Mouse (Mus musculus) kidney, adult 2 months (tissue): ENCODE measurements at regions not wholly inside any gene's neighbourhood (a gene's known extent, or its start where the extent isn't known, plus 50 kb on each side); places are given as distances from the start of the nearest gene placed in this dataset.
A peak's percentile ranks its signal among the peaks of the same experiment; 100 is the strongest.

Experiments used
- DNase-seq: peaks from one replicate; pipeline ENCODE4 v3.0.0; 2021
- H3K27ac ChIP-seq: fragments of 200-500 bp; 2 replicates; pipeline ENCODE4 v1.5.1; 2012; ENCODE audit warnings: low read depth, low read length, control low read depth, inconsistent platforms; ENCODE audit not compliant: insufficient read depth
- H3K27me3 ChIP-seq: fragments of 200-500 bp; replicated peaks from 2 replicates; pipeline ENCODE4 v1.6.1; 2012; ENCODE audit warnings: mild to moderate bottlenecking, moderate library complexity, low read length, inconsistent platforms; ENCODE audit not compliant: control insufficient read depth, insufficient read depth
- H3K36me3 ChIP-seq: fragments of 200-500 bp; 2 replicates; pipeline ENCODE4 v1.6.1; 2012; ENCODE audit warnings: mild to moderate bottlenecking, moderate library complexity, low read length, inconsistent platforms; ENCODE audit not compliant: control insufficient read depth, insufficient read depth
- H3K4me1 ChIP-seq: fragments of 200-500 bp; 2 replicates; pipeline ENCODE4 v1.6.1; 2011; ENCODE audit warnings: low read length; ENCODE audit not compliant: control insufficient read depth, insufficient read depth
- H3K4me3 ChIP-seq: fragments of 200-500 bp; 2 replicates; pipeline ENCODE4 v1.5.1; 2011; ENCODE audit warnings: mild to moderate bottlenecking, low read depth, low read length, control low read depth; ENCODE audit not compliant: insufficient read depth
- CTCF ChIP-seq: fragments of 200-500 bp; conservative IDR thresholded peaks from 2 replicates; pipeline ENCODE4 v1.5.1; 2011; ENCODE audit warnings: low read depth, mild to moderate bottlenecking, control low read depth, low read length, moderate library complexity, mixed read lengths; ENCODE audit not compliant: insufficient read depth, insufficient read length
- POLR2A ChIP-seq: fragments of 200-500 bp; IDR thresholded peaks from one replicate; pipeline ENCODE4 v1.6.1; 2011; ENCODE audit warnings: low read depth, low read length, control low read depth
- WGBS: fragments of 180-500 bp; shearing (Covaris S2); methylation state at CpG from one replicate; pipeline ENCODE4 v1.1.7; 2018; 5-methylcytosine and 5-hydroxymethylcytosine counted together

- WGBS: 65% methylated on average over 4 of the region's 4 CpGs
- TF ChIP-seq POLR2A (no peak), CTCF (no peak)
- no peaks in the 10 kb centered on the region for H3K27me3 ChIP-seq
- H3K4me1 ChIP-seq: no peaks in the 10 kb centered on the region
- H3K36me3 ChIP-seq: no peaks in the 10 kb centered on the region
- no peak overlapping the region for H3K4me3 ChIP-seq
- H3K27ac ChIP-seq: no peak overlapping the region
- DNase-seq: no peak
Observed at GRCm38 (mm10) chr7:137883701-137884100, 446.3 kb downstream of the Glrx3 start.

- H3K36me3 ChIP-seq: no peaks in the 10 kb centered on the region
- no peaks in the 10 kb centered on the region for H3K4me1 ChIP-seq
- H3K27ac ChIP-seq: no peak overlapping the region
- H3K27me3 ChIP-seq: no peaks in the 10 kb centered on the region
- H3K4me3 ChIP-seq: no peak overlapping the region
- WGBS: 84% methylated on average over 8 of the region's 8 CpGs
- no peak for DNase-seq
- TF ChIP-seq CTCF (no peak), POLR2A (no peak)
Observed at GRCm38 (mm10) chr7:137885146-137885545, 447.7 kb downstream of the Glrx3 start.

- H3K4me1 ChIP-seq: no peaks in the 10 kb centered on the region
- WGBS: 83% methylated on average over 11 of the region's 11 CpGs
- H3K27ac ChIP-seq: no peak overlapping the region
- no peaks in the 10 kb centered on the region for H3K36me3 ChIP-seq
- TF ChIP-seq POLR2A (no peak), CTCF (no peak)
- H3K4me3 ChIP-seq: no peak overlapping the region
- H3K27me3 ChIP-seq: no peaks in the 10 kb centered on the region
- no peak for DNase-seq
Observed at GRCm38 (mm10) chr7:137888731-137889130, 451.3 kb downstream of the Glrx3 start.

GRCm38 (mm10) chr7:137906424-137907060 is 469.1 kb downstream of the Glrx3 start:
- no peaks in the 10 kb centered on the region for H3K27me3 ChIP-seq
- WGBS: 71% methylated on average over 9 of the region's 9 CpGs
- TF ChIP-seq POLR2A (no peak), CTCF (no peak)

GRCm38 (mm10) chr7:137909456-137909855 is 472.0 kb downstream of the Glrx3 start:
- H3K27me3 ChIP-seq: no peaks in the 10 kb centered on the region
- H3K36me3 ChIP-seq: no peaks in the 10 kb centered on the region
- H3K27ac ChIP-seq: no peak overlapping the region
- no peak overlapping the region for H3K4me3 ChIP-seq
- WGBS: 29% methylated on average over 3 of the region's 3 CpGs
- DNase-seq: peak; percentile 63
- no peak for TF ChIP-seq POLR2A
- TF ChIP-seq CTCF: no peak
- H3K4me1 ChIP-seq: peaks cover 7% of the 10 kb centered on the region; the same call in 1 of the 2 replicates

More at GRCm38 (mm10) chr7:137906424-137907060, 469.1 kb downstream of the Glrx3 start:
- no peak for DNase-seq
- H3K4me1 ChIP-seq: no peaks in the 10 kb centered on the region
- no peak overlapping the region for H3K27ac ChIP-seq
- no peaks in the 10 kb centered on the region for H3K36me3 ChIP-seq
- no peak overlapping the region for H3K4me3 ChIP-seq

GRCm38 (mm10) chr7:137913551-137914105 is 476.2 kb downstream of the Glrx3 start:
- DNase-seq: peak; percentile 73
- no peaks in the 10 kb centered on the region for H3K27me3 ChIP-seq
- peaks cover 11% of the 10 kb centered on the region for H3K4me1 ChIP-seq
- no peak for TF ChIP-seq POLR2A
- 41% methylated on average over 4 of the region's 4 CpGs for WGBS
- no peak overlapping the region for H3K27ac ChIP-seq
- no peak overlapping the region for H3K4me3 ChIP-seq
- H3K36me3 ChIP-seq: no peaks in the 10 kb centered on the region

- no peaks in the 10 kb centered on the region for H3K27me3 ChIP-seq
- no peaks in the 10 kb centered on the region for H3K36me3 ChIP-seq
- peak overlapping the region; percentile 66 for H3K27ac ChIP-seq
- TF ChIP-seq POLR2A: no peak
- TF ChIP-seq CTCF: no peak
- peaks cover 11% of the 10 kb centered on the region for H3K4me1 ChIP-seq
- 48% methylated on average over 5 of the region's 5 CpGs for WGBS
- no peak overlapping the region for H3K4me3 ChIP-seq
- peak; percentile 88 for DNase-seq
Observed at GRCm38 (mm10) chr7:137914506-137914905, 477.1 kb downstream of the Glrx3 start.
